Mouse (Mus musculus) forebrain, embryonic 15.5 days (tissue): ENCODE measurements around the gene Slc38a1. TPM values are rescaled to one million over a fixed set of nuclear protein-coding genes. Genes with fewer than 3 reads are reported as not detected.

Source experiments
- ATAC-seq: fragments of 200-750 bp; cut with Nextera tagmentation; replicated peaks from 2 replicates; pipeline ENCODE4 v1.8.0; 2017; ENCODE audit warnings: mild to moderate bottlenecking, moderate TSS enrichment, moderate library complexity
- H3K27ac ChIP-seq: fragments of 300-500 bp; sonication (generic); replicated peaks from 2 replicates; pipeline ENCODE4 v1.5.1; 2015; ENCODE audit warnings: mild to moderate bottlenecking, inconsistent platforms
- H3K27me3 ChIP-seq: fragments of 300-500 bp; sonication (generic); 2 replicates; pipeline ENCODE4 v1.6.1; 2015; ENCODE audit warnings: inconsistent platforms
- H3K36me3 ChIP-seq: fragments of 300-500 bp; sonication (generic); 2 replicates; pipeline ENCODE4 v1.6.1; 2015; ENCODE audit warnings: mild to moderate bottlenecking, inconsistent platforms
- H3K4me1 ChIP-seq: fragments of 300-500 bp; sonication (generic); 2 replicates; pipeline ENCODE4 v1.6.1; 2015; ENCODE audit warnings: inconsistent platforms
- H3K4me2 ChIP-seq: fragments of 300-500 bp; sonication (generic); replicated peaks from 2 replicates; pipeline ENCODE4 v1.6.1; 2015; ENCODE audit warnings: mild to moderate bottlenecking, inconsistent platforms
- H3K4me3 ChIP-seq: fragments of 300-500 bp; sonication (generic); 2 replicates; pipeline ENCODE4 v1.5.1; 2015; ENCODE audit warnings: mild to moderate bottlenecking, inconsistent platforms
- H3K9ac ChIP-seq: fragments of 300-500 bp; sonication (generic); replicated peaks from 2 replicates; pipeline ENCODE4 v1.6.1; 2015; ENCODE audit warnings: mild to moderate bottlenecking, inconsistent platforms
- H3K9me3 ChIP-seq: fragments of 300-500 bp; sonication (generic); 2 replicates; pipeline ENCODE4 v1.6.1; 2016; ENCODE audit warnings: inconsistent platforms
- WGBS: fragments of 180-500 bp; shearing (Covaris S2); methylation state at CpG from one replicate; pipeline ENCODE4 v1.1.7; 2015; ENCODE audit warnings: mixed read lengths; 5-methylcytosine and 5-hydroxymethylcytosine counted together
- polyA plus RNA-seq: library from polyadenylated mRNA; unstranded; fragments of >200 nt; fragmentation: Nextera tagmentation; extraction: Ambion mirVana; gene quantifications from 2 replicates; pipeline ENCODE4 v1.2.1, GENCODE M21; 2015

The Slc38a1 gene
- polyA plus RNA-seq: 145 and 147 TPM in 2 replicates

GRCm38 (mm10) chr15:96642436-96643405 lies at the start of gene Slc38a1:
Slc38a1 (minus strand) TSS chr15:96642913.
- ATAC-seq: peak; percentile 81
- peak within 1 kb of the TSS; percentile 96 for H3K4me3 ChIP-seq
- H3K36me3 ChIP-seq: no peaks in the 10 kb centered on the region
- under 1% methylated on average over 62 of the region's 70 CpGs for WGBS
- H3K27me3 ChIP-seq: no peaks in the 10 kb centered on the region
- peak within 1 kb of the TSS; percentile 100 for H3K9ac ChIP-seq
- peaks cover 34% of the 10 kb centered on the region for H3K4me1 ChIP-seq
- no peaks in the 10 kb centered on the region for H3K9me3 ChIP-seq
- H3K4me2 ChIP-seq: peak within 1 kb of the TSS; percentile 78
- peak within 1 kb of the TSS; percentile 100 for H3K27ac ChIP-seq

GRCm38 (mm10) chr15:96692401-96692800 lies 49.7 kb upstream of the Slc38a1 start:
- Histone ChIP-seq H3K4me3 (no peak overlapping the region), H3K4me2 (no peak overlapping the region), H3K9me3 (no peaks in the 10 kb centered on the region), H3K4me1 (peaks cover 52% of the 10 kb centered on the region), H3K27me3 (no peaks in the 10 kb centered on the region), H3K36me3 (peaks cover 84% of the 10 kb centered on the region), H3K9ac (no peak overlapping the region), H3K27ac (no peak overlapping the region)
- ATAC-seq: no peak
- WGBS: 92% methylated on average over 11 of the region's 11 CpGs

- Histone ChIP-seq H3K36me3 (peaks cover 86% of the 10 kb centered on the region), H3K4me1 (peaks cover 42% of the 10 kb centered on the region), H3K4me3 (no peak overlapping the region), H3K4me2 (no peak overlapping the region), H3K27me3 (no peaks in the 10 kb centered on the region), H3K9me3 (no peaks in the 10 kb centered on the region), H3K9ac (no peak overlapping the region), H3K27ac (no peak overlapping the region)
- no peak for ATAC-seq
- WGBS: 92% methylated on average over 15 of the region's 15 CpGs
Measured at GRCm38 (mm10) chr15:96691381-96691780, 48.7 kb upstream of the Slc38a1 start.

- Histone ChIP-seq H3K27ac (no peak overlapping the region), H3K9me3 (no peaks in the 10 kb centered on the region), H3K36me3 (peaks cover 86% of the 10 kb centered on the region), H3K4me3 (no peak overlapping the region), H3K4me1 (peaks cover 36% of the 10 kb centered on the region), H3K9ac (no peak overlapping the region), H3K27me3 (no peaks in the 10 kb centered on the region), H3K4me2 (no peak overlapping the region)
- 92% methylated on average over 13 of the region's 13 CpGs for WGBS
- ATAC-seq: no peak
Measured at GRCm38 (mm10) chr15:96690829-96691228, 48.1 kb upstream of the Slc38a1 start.

GRCm38 (mm10) chr15:96689919-96690318 lies 47.2 kb upstream of the Slc38a1 start:
- WGBS: 85% methylated on average over 9 of the region's 9 CpGs
- Histone ChIP-seq H3K27ac (no peak overlapping the region), H3K9me3 (no peaks in the 10 kb centered on the region), H3K4me3 (no peak overlapping the region), H3K27me3 (no peaks in the 10 kb centered on the region), H3K4me1 (peaks cover 27% of the 10 kb centered on the region), H3K36me3 (peaks cover 78% of the 10 kb centered on the region), H3K4me2 (no peak overlapping the region), H3K9ac (no peak overlapping the region)
- no peak for ATAC-seq

GRCm38 (mm10) chr15:96688784-96689318 lies 46.1 kb upstream of the Slc38a1 start:
- no peaks in the 10 kb centered on the region for H3K9me3 ChIP-seq
- H3K36me3 ChIP-seq: peaks cover 68% of the 10 kb centered on the region

GRCm38 (mm10) chr15:96688036-96688435 lies 45.3 kb upstream of the Slc38a1 start:
- peaks cover 12% of the 10 kb centered on the region for H3K4me1 ChIP-seq
- 0 out of 2 replicates have a peak, but pooled peaks have one; percentile 18 for ATAC-seq
- no peak overlapping the region for H3K27ac ChIP-seq
- no peaks in the 10 kb centered on the region for H3K9me3 ChIP-seq
- H3K4me2 ChIP-seq: no peak overlapping the region
- H3K4me3 ChIP-seq: no peak overlapping the region
- no peaks in the 10 kb centered on the region for H3K27me3 ChIP-seq
- H3K36me3 ChIP-seq: peaks cover 59% of the 10 kb centered on the region
- WGBS: 69% methylated on average over 6 of the region's 6 CpGs
- H3K9ac ChIP-seq: no peak overlapping the region

More at GRCm38 (mm10) chr15:96688784-96689318, 46.1 kb upstream of the Slc38a1 start:
- H3K27me3 ChIP-seq: no peaks in the 10 kb centered on the region
- H3K27ac ChIP-seq: no peak overlapping the region
- no peak overlapping the region for H3K9ac ChIP-seq
- no peak for ATAC-seq
- H3K4me2 ChIP-seq: no peak overlapping the region
- H3K4me1 ChIP-seq: peaks cover 20% of the 10 kb centered on the region
- no peak overlapping the region for H3K4me3 ChIP-seq
- 80% methylated on average over 12 of the region's 12 CpGs for WGBS

GRCm38 (mm10) chr15:96687366-96687765 lies 44.7 kb upstream of the Slc38a1 start:
- Histone ChIP-seq H3K27me3 (no peaks in the 10 kb centered on the region), H3K9ac (no peak overlapping the region), H3K4me3 (no peak overlapping the region), H3K27ac (no peak overlapping the region), H3K4me1 (peaks cover 12% of the 10 kb centered on the region), H3K4me2 (no peak overlapping the region), H3K9me3 (no peaks in the 10 kb centered on the region), H3K36me3 (peaks cover 53% of the 10 kb centered on the region)
- WGBS: 60% methylated on average over 1 of the region's 1 CpGs
- no peak for ATAC-seq

GRCm38 (mm10) chr15:96686201-96687159 lies 43.8 kb upstream of the Slc38a1 start:
- Histone ChIP-seq H3K4me2 (no peak overlapping the region), H3K9ac (no peak overlapping the region), H3K27me3 (no peaks in the 10 kb centered on the region), H3K4me3 (no peak overlapping the region), H3K9me3 (no peaks in the 10 kb centered on the region), H3K27ac (no peak overlapping the region), H3K36me3 (peaks cover 44% of the 10 kb centered on the region), H3K4me1 (peaks cover 12% of the 10 kb centered on the region)
- 87% methylated on average over 9 of the region's 9 CpGs for WGBS
- no peak for ATAC-seq

GRCm38 (mm10) chr15:96685273-96685672 lies 42.6 kb upstream of the Slc38a1 start:
- WGBS: 75% methylated on average over 6 of the region's 6 CpGs

GRCm38 (mm10) chr15:96684132-96684830 lies 41.6 kb upstream of the Slc38a1 start:
- Histone ChIP-seq H3K4me3 (no peak overlapping the region), H3K27ac (no peak overlapping the region), H3K36me3 (peaks cover 24% of the 10 kb centered on the region), H3K4me2 (no peak overlapping the region), H3K27me3 (no peaks in the 10 kb centered on the region), H3K4me1 (peaks cover 12% of the 10 kb centered on the region; the same call in 1 of the 2 replicates), H3K9me3 (no peaks in the 10 kb centered on the region), H3K9ac (no peak overlapping the region)
- no peak; the same call in 1 of the 2 replicates for ATAC-seq
- WGBS: 50% methylated on average over 11 of the region's 11 CpGs

More at GRCm38 (mm10) chr15:96685273-96685672, 42.6 kb upstream of the Slc38a1 start:
- ATAC-seq: no peak
- Histone ChIP-seq H3K27me3 (no peaks in the 10 kb centered on the region), H3K27ac (no peak overlapping the region; the same call in 1 of the 2 replicates), H3K9me3 (no peaks in the 10 kb centered on the region), H3K36me3 (peaks cover 32% of the 10 kb centered on the region), H3K4me2 (no peak overlapping the region), H3K4me3 (no peak overlapping the region), H3K4me1 (peaks cover 12% of the 10 kb centered on the region; the same call in 1 of the 2 replicates), H3K9ac (no peak overlapping the region)
